Mouse (Mus musculus) myocyte (in vitro differentiated cells): ENCODE results near the gene Snx10. TPM values are rescaled to one million over a fixed set of nuclear protein-coding genes. Genes with fewer than 3 reads are reported as not detected.

Source experiments
- H3K27me3 ChIP-seq: one replicate; pipeline ENCODE4 v1.6.1; 2011; ENCODE audit not compliant: control insufficient read depth, insufficient read depth, insufficient read length
- H3K36me3 ChIP-seq: one replicate; pipeline ENCODE4 v1.6.1; 2011; ENCODE audit not compliant: control insufficient read depth, insufficient read depth
- H3K4me2 ChIP-seq: one replicate; pipeline ENCODE4 v1.6.1; 2011; ENCODE audit warnings: low read depth, control low read depth
- H3K4me3 ChIP-seq: one replicate; pipeline ENCODE4 v1.5.1; 2011; ENCODE audit warnings: mild to moderate bottlenecking, control low read depth, moderate library complexity
- H3K79me2 ChIP-seq: one replicate; pipeline ENCODE4 v1.6.1; 2011; ENCODE audit not compliant: control insufficient read depth, insufficient read depth
- H3ac ChIP-seq: one replicate; pipeline ENCODE4 v1.6.1; 2011; ENCODE audit not compliant: control insufficient read depth, insufficient read length
- CEBPB ChIP-seq: IDR thresholded peaks from 2 replicates; pipeline ENCODE4 v1.6.1; 2011; ENCODE audit warnings: mild to moderate bottlenecking, moderate library complexity; ENCODE audit not compliant: poor library complexity, insufficient read depth, severe bottlenecking
- E2F4 ChIP-seq: IDR thresholded peaks from one replicate; pipeline ENCODE4 v1.6.1; 2011; ENCODE audit warnings: mild to moderate bottlenecking, control low read depth, moderate library complexity; ENCODE audit not compliant: insufficient read depth
- MAX ChIP-seq: IDR thresholded peaks from one replicate; pipeline ENCODE4 v1.6.1; 2011; ENCODE audit warnings: low read depth, mild to moderate bottlenecking, control low read depth
- MYOD1 ChIP-seq, 3 experiments: IDR thresholded peaks; one replicate each; pipeline ENCODE4 v1.6.1; 2011; ENCODE audit warnings: control low read depth in 2 of 3, low read depth in 2 of 3, mild to moderate bottlenecking in 2 of 3, moderate library complexity in 1 of 3; ENCODE audit not compliant: insufficient read length in 2 of 3, control insufficient read depth in 1 of 3
- MYOG ChIP-seq, 3 experiments: IDR thresholded peaks; one replicate each; pipeline ENCODE4 v1.6.1; 2011; ENCODE audit warnings: control low read depth in 2 of 3, low read depth in 2 of 3, mild to moderate bottlenecking in 2 of 3; ENCODE audit not compliant: insufficient read length in 2 of 3, control insufficient read depth in 1 of 3, insufficient read depth in 1 of 3
- POLR2A ChIP-seq: IDR thresholded peaks from one replicate; pipeline ENCODE4 v1.6.1; 2011; ENCODE audit warnings: low read depth, mild to moderate bottlenecking, control low read depth, moderate library complexity; ENCODE audit not compliant: insufficient read length
- POLR2AphosphoS2 ChIP-seq: IDR thresholded peaks from one replicate; pipeline ENCODE4 v1.6.1; 2011; ENCODE audit warnings: low read depth, control low read depth; ENCODE audit not compliant: insufficient read length
- REST ChIP-seq: IDR thresholded peaks from one replicate; pipeline ENCODE4 v1.6.1; 2011; ENCODE audit warnings: mild to moderate bottlenecking, control low read depth, moderate library complexity; ENCODE audit not compliant: insufficient read depth, insufficient read length
- SRF ChIP-seq: IDR thresholded peaks from one replicate; pipeline ENCODE4 v1.6.1; 2011; ENCODE audit warnings: low read depth; ENCODE audit not compliant: control insufficient read depth, insufficient read length
- TCF12 ChIP-seq: IDR thresholded peaks from one replicate; pipeline ENCODE4 v1.6.1; 2011; ENCODE audit warnings: mild to moderate bottlenecking, control low read depth; ENCODE audit not compliant: poor library complexity, insufficient read depth, severe bottlenecking
- TCF3 ChIP-seq: IDR thresholded peaks from one replicate; pipeline ENCODE4 v1.6.1; 2011; ENCODE audit warnings: low read depth, control low read depth; ENCODE audit not compliant: insufficient read length
- USF1 ChIP-seq: IDR thresholded peaks from one replicate; pipeline ENCODE4 v1.6.1; 2011; ENCODE audit warnings: low read depth, mild to moderate bottlenecking, control low read depth, moderate library complexity
- polyA plus RNA-seq: library from polyadenylated mRNA; unstranded; fragments of >200 nt; fragmentation: generic; extraction: Trizol; gene quantifications from one replicate; pipeline ENCODE4 v1.2.1, GENCODE M21; 2012; ENCODE audit warnings: missing spikeins

Gene Snx10
- polyA plus RNA-seq, 1 experiment = 3.3 TPM

DNA sequence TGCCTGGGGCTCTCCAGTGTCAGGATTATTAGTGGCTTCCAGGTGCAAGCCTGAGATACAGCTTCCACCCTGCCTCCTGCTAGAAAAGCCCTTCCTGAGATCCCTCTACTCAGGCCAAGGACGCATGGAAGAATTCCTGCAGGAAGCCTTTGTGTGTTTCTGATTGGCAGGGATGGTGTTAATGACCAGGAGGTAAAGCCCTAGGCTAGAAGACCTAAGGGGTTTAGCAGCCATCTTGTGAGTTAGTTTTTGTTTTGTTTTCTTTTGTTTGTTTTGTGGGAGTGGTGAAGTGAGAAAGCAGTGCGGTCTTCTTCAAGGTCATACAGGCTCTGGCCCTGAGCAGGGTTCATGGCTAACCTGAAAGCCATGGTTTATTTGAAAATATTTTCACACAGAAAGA lies 16.1 kb upstream of the Snx10 start:
- TF ChIP-seq MYOG (IDR thresholded peaks at IDR 0.05; ENCODE audit: control insufficient read depth in 1 of 3, insufficient read depth in 1 of 3, insufficient read length in 2 of 3, low read depth in 2 of 3) (no peak), MAX (no peak), POLR2A (no peak), CEBPB (no peak), MYOD1 (IDR thresholded peaks at IDR 0.05; ENCODE audit: control insufficient read depth in 1 of 3, insufficient read length in 2 of 3, low read depth in 2 of 3) (no peak), E2F4 (no peak), POLR2AphosphoS2 (no peak), SRF (no peak)
- H3K4me3 ChIP-seq = no peak overlapping the region
- H3ac ChIP-seq = no peak overlapping the region
- H3K36me3 ChIP-seq = no peaks in the 10 kb centered on the region
- H3K4me2 ChIP-seq = no peak overlapping the region
- H3K79me2 ChIP-seq = no peaks in the 10 kb centered on the region
- no peaks in the 10 kb centered on the region for H3K27me3 ChIP-seq

DNA sequence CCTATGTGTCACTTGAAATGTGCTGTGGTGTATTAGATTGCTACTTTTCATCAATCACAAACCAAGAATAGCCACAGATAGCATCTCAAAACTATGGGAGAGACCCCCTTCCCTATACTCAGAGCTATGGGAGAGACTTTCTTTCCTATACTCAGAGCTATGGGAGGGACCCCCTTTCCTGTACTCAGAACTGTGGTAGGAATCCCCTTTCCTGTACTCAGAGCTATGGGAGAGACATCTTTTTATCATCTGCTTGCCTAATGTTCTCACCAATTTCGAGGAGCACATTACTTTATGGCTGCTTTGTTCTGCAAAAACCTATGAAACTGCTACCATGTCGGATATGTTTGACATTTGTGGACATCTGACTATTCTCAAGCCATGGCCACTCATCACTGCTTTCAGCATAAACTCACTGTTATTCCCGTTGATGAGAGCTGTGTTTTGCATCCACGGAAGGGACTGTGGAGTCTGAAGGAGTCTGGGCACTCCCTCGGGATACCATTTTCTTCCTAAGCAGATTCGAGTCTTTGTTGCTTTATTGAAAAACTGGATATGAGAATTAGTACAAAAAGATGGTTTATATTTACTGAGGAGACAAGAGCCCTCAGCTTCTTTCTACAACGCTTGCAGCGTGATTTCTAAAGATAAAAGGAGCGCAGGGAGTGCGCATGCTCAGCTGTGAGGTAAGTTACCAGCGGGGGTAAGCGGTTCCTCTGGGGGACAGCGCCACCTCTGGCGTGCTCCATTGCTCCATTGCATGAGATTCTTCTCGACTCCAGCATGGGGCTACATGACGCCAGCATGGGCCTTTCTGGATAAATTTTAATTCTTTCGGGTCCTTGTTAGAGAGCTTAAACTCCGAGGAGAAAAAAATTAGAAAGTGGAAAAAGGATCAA lies 14.7 kb upstream of the Snx10 start:
- no peaks in the 10 kb centered on the region for H3K36me3 ChIP-seq
- no peak overlapping the region for H3K4me3 ChIP-seq
- no peaks in the 10 kb centered on the region for H3K27me3 ChIP-seq
- H3K79me2 ChIP-seq = no peaks in the 10 kb centered on the region
- TF ChIP-seq MYOG (IDR thresholded peaks at IDR 0.05; ENCODE audit: control insufficient read depth in 1 of 3, insufficient read depth in 1 of 3, insufficient read length in 2 of 3, low read depth in 2 of 3) (no peak), MAX (no peak), USF1 (no peak), REST (no peak), POLR2A (no peak), TCF12 (no peak), CEBPB (no peak), TCF3 (no peak), MYOD1 (IDR thresholded peaks at IDR 0.05; ENCODE audit: control insufficient read depth in 1 of 3, insufficient read length in 2 of 3, low read depth in 2 of 3) (no peak), SRF (no peak), POLR2AphosphoS2 (no peak), E2F4 (no peak)
- no peak overlapping the region for H3K4me2 ChIP-seq
- H3ac ChIP-seq = no peak overlapping the region

DNA sequence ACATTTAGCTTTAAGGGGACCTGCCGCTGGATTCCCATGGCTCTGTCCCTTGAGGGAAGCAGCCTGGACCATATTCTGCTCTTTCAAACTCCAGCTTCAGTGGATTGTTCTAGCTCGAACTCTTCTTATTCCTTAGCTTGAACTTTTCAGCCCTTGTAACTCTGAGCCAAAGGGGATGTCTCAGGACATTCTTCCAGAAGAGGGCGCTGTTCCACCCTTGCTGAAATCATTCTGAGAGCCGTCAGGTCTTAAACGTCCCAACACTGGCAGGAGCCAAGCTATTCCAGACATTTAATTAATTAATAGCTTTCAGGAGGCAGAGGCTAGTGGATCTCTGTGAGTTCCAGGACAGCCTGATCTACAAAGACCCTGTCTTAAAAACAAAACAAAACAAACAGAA lies 13.6 kb upstream of the Snx10 start:
- Histone ChIP-seq H3K4me3 (no peak overlapping the region), H3K36me3 (no peaks in the 10 kb centered on the region), H3K4me2 (no peak overlapping the region), H3K27me3 (no peaks in the 10 kb centered on the region), H3K79me2 (no peaks in the 10 kb centered on the region), H3ac (no peak overlapping the region)
- TF ChIP-seq MYOG (IDR thresholded peaks at IDR 0.05; ENCODE audit: control insufficient read depth in 1 of 3, insufficient read depth in 1 of 3, insufficient read length in 2 of 3, low read depth in 2 of 3) (no peak), TCF3 (no peak), SRF (no peak), MYOD1 (IDR thresholded peaks at IDR 0.05; ENCODE audit: control insufficient read depth in 1 of 3, insufficient read length in 2 of 3, low read depth in 2 of 3) (no peak), POLR2AphosphoS2 (no peak), POLR2A (no peak), E2F4 (no peak)

DNA sequence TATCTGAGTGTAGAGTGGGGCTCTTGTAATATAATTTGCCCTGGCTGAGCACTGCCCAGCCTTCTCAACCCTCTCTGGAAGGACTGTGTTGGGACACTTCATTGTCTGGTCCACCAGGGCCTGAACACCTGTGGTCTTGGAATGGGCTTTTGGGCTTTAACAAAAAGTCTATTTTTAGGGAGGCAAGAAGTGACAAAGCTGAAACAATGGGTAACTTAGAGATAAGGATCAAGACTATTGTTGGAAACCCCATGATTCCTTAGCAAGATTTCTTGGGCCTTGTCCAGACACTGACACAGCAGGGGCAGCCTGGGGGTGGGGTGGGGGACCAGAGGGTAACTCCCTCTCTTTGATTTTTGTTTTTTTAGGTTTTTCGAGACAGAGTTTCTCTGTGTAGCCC lies 12.8 kb upstream of the Snx10 start:
- no peak for TF ChIP-seq POLR2AphosphoS2
- TF ChIP-seq MYOD1 (IDR thresholded peaks at IDR 0.05; ENCODE audit: control insufficient read depth in 1 of 3, insufficient read length in 2 of 3, low read depth in 2 of 3) = no peak
- TF ChIP-seq CEBPB = no peak
- no peak for TF ChIP-seq MYOG (IDR thresholded peaks at IDR 0.05; ENCODE audit: control insufficient read depth in 1 of 3, insufficient read depth in 1 of 3, insufficient read length in 2 of 3, low read depth in 2 of 3)
- TF ChIP-seq SRF = no peak
- TF ChIP-seq REST = no peak
- no peak for TF ChIP-seq TCF12
- TF ChIP-seq E2F4 = no peak
- TF ChIP-seq USF1 = no peak
- TF ChIP-seq POLR2A = no peak
- TF ChIP-seq TCF3 = no peak
- TF ChIP-seq MAX = no peak
- H3K4me2 ChIP-seq = no peak overlapping the region
- no peaks in the 10 kb centered on the region for H3K79me2 ChIP-seq
- H3K4me3 ChIP-seq = no peak overlapping the region
- H3ac ChIP-seq = no peak overlapping the region
- no peaks in the 10 kb centered on the region for H3K27me3 ChIP-seq
- H3K36me3 ChIP-seq = no peaks in the 10 kb centered on the region

DNA sequence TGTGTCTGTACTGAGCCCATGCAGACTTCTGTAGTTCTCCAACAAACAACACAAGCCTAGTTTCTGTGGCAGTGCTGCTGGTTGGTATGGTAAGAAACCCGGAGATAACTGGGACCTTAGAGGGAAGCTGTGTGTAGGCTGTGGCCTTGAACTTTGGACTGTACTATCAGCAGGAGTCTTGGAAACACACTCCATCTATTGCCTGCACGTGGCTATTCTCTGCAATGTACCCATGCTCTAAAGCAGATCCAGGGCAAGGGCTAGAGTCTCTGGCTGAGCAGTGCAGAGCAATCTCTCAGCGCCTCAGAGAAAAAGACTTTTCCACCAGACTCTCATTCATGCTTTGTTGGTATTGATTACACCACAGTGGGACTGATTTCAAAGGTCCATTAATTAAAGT lies 10.0 kb upstream of the Snx10 start:
- Histone ChIP-seq H3K4me3 (no peak overlapping the region), H3K27me3 (no peaks in the 10 kb centered on the region), H3ac (no peak overlapping the region), H3K79me2 (no peaks in the 10 kb centered on the region), H3K4me2 (no peak overlapping the region), H3K36me3 (no peaks in the 10 kb centered on the region)
- no peak for TF ChIP-seq POLR2AphosphoS2
- TF ChIP-seq TCF3 = no peak
- TF ChIP-seq REST = no peak
- no peak for TF ChIP-seq POLR2A
- no peak for TF ChIP-seq SRF
- no peak for TF ChIP-seq USF1
- no peak for TF ChIP-seq MAX
